Mouse (Mus musculus) cerebellum, adult 2 months (tissue): ENCODE results near the gene Acadm. TPM values are rescaled to one million over a fixed set of nuclear protein-coding genes. Genes with fewer than 3 reads are reported as not detected.

ENCODE experiments used
- DNase-seq, 2 experiments: peaks; one replicate each; pipeline ENCODE4 v3.0.0; 2021
- H3K27ac ChIP-seq: fragments of 200-500 bp; 2 replicates; pipeline ENCODE4 v1.5.1; 2012; ENCODE audit warnings: low read length, control low read depth, inconsistent platforms; ENCODE audit not compliant: insufficient read depth
- H3K27me3 ChIP-seq: fragments of 200-500 bp; 2 replicates; pipeline ENCODE4 v1.6.1; 2012; ENCODE audit warnings: inconsistent platforms, mild to moderate bottlenecking, low read length, moderate library complexity; ENCODE audit not compliant: control insufficient read depth, insufficient read depth
- H3K4me1 ChIP-seq: fragments of 200-500 bp; 2 replicates; pipeline ENCODE4 v1.6.1; 2011; ENCODE audit warnings: low read length; ENCODE audit not compliant: control insufficient read depth, insufficient read depth
- H3K4me3 ChIP-seq: fragments of 200-500 bp; replicated peaks from 2 replicates; pipeline ENCODE3; 2011; ENCODE audit warnings: mild to moderate bottlenecking, low read depth, low read length, control low read depth; ENCODE audit not compliant: insufficient read depth
- CTCF ChIP-seq: fragments of 200-500 bp; IDR thresholded peaks from 2 replicates; pipeline ENCODE4 v1.5.1; 2011; ENCODE audit warnings: low read depth, mild to moderate bottlenecking, control low read depth, low read length, moderate library complexity, borderline replicate concordance; ENCODE audit not compliant: insufficient read depth
- POLR2A ChIP-seq: fragments of 200-500 bp; IDR thresholded peaks from 2 replicates; pipeline ENCODE4 v1.6.1; 2011; ENCODE audit warnings: low read length, control low read depth, borderline replicate concordance; ENCODE audit not compliant: insufficient read depth
- WGBS: fragments of 180-500 bp; shearing (Covaris S2); methylation state at CpG from one replicate; pipeline ENCODE4 v1.1.7; 2018; 5-methylcytosine and 5-hydroxymethylcytosine counted together
- polyA plus RNA-seq: library from polyadenylated mRNA; depleted of rRNA; stranded (reverse); fragments of >200 nt; gene quantifications from 2 replicates; pipeline ENCODE4 v1.2.3, GENCODE M21; 2012

Acadm gene
- polyA plus RNA-seq, 1 experiment: 59.4 TPM

DNA sequence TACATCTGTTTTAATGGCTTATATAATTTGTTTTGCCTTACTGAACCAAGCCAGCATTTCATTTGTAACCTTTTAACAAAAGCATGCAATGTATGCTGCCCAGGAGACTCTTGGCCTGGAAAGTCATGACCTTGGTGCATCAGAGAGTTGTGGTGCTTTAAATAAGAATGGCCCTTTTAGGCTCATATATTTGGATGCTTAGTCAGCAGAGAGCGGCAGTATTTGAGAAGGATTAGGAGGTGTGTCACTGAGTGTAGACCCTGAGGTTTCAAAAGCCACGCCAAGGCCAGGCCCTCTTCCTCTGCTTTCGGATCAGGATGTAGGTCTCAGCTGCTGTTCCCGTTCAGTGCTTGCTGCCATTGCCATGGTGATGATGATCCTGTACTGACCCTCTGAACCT is 25.0 kb upstream of the Acadm start:
- TF ChIP-seq CTCF: no peak
- no peak for TF ChIP-seq POLR2A
- Histone ChIP-seq H3K4me3 (no peak overlapping the region), H3K27me3 (no peaks in the 10 kb centered on the region), H3K27ac (no peak overlapping the region), H3K4me1 (no peaks in the 10 kb centered on the region)
- no peak for DNase-seq
- WGBS: 89% methylated on average over 4 of the region's 4 CpGs

GRCm38 (mm10) chr3:153968549-153968948 is 24.1 kb upstream of the Acadm start:
- H3K4me1 ChIP-seq: no peaks in the 10 kb centered on the region
- H3K27ac ChIP-seq: no peak overlapping the region
- H3K4me3 ChIP-seq: no peak overlapping the region
- no peaks in the 10 kb centered on the region for H3K27me3 ChIP-seq
- 35% methylated on average over 4 of the region's 4 CpGs for WGBS
- no peak for TF ChIP-seq POLR2A
- peak; percentile 50; the same call in 1 of the 2 replicates for TF ChIP-seq CTCF
- DNase-seq: peak; percentile 35 to 55

GRCm38 (mm10) chr3:153967447-153967846 is 23.0 kb upstream of the Acadm start:
- WGBS: 92% methylated on average over 5 of the region's 5 CpGs
- Histone ChIP-seq H3K27ac (no peak overlapping the region), H3K4me1 (no peaks in the 10 kb centered on the region), H3K4me3 (no peak overlapping the region), H3K27me3 (no peaks in the 10 kb centered on the region)
- TF ChIP-seq CTCF (no peak), POLR2A (no peak)
- no peak for DNase-seq

DNA sequence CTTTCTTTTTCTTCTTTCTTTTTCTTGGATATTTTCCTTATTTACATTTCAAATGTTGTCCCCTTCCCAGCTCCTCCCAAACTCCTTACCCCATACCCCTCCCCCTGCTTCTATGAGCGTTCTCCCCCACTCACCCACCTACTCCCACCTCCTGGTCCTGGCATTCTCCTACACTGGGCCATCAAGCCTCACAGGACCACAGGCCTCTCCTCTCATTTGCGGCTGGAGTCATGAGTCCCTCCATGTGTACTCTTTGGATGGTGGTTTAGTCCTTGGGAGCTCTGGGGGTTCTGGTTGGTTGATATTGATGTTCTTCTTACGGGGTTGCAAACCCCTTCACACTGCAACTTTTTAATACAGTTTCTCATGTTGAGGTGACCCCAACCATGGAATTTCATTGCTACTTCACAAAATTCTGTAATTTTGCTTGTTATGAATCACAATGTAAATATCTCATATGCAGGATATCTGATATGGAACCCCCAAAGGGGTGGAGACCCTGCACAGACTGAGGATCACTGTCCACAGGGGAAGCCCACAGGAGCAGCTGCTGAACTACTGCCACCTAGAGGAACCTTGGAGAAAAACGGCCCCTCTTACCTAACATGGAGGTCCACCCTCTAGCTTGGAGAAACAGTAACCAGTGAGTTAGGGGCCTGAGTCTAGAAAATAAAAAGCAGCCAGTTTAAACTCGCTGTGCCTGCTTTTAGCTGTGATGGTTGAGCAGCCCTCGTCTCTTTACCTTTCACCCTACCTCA is 17.4 kb upstream of the Acadm start:
- H3K27me3 ChIP-seq: no peaks in the 10 kb centered on the region
- H3K4me3 ChIP-seq: no peak overlapping the region
- peaks cover 3% of the 10 kb centered on the region for H3K4me1 ChIP-seq
- 78% methylated on average over 6 of the region's 6 CpGs for WGBS
- DNase-seq: no peak
- TF ChIP-seq CTCF (peak; percentile 48; the same call in 1 of the 2 replicates), POLR2A (no peak)
- no peak overlapping the region for H3K27ac ChIP-seq

DNA sequence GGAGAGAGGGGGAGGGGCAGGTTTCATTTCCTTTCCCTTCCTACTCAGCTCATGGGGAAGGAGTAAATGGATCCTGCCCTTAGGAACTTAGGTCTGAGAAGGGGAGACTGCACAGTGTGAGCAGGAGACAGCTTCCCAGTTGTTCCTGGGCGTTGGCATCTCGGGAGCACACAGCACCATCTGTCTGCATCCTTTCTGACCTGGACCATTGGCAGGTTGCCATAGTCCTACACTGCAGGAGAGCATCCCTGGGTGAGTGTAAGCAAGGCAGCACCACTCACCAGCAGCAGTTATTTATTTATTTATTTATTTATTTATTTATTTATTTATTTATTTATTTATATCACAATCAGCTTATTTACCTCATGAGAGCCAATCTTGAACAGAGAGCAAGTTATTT is 16.5 kb upstream of the Acadm start:
- 16% methylated on average over 2 of the region's 2 CpGs for WGBS
- H3K4me3 ChIP-seq: no peak overlapping the region
- no peak for TF ChIP-seq POLR2A
- TF ChIP-seq CTCF: no peak

GRCm38 (mm10) chr3:153959731-153960207 is 15.3 kb upstream of the Acadm start:
- Histone ChIP-seq H3K27ac (no peak overlapping the region), H3K27me3 (no peaks in the 10 kb centered on the region), H3K4me3 (no peak overlapping the region), H3K4me1 (peaks cover 3% of the 10 kb centered on the region)
- 87% methylated on average over 9 of the region's 9 CpGs for WGBS
- no peak for DNase-seq
- TF ChIP-seq CTCF (no peak), POLR2A (no peak)

More for the DNA sequence above, 16.5 kb upstream of the Acadm start:
- H3K27ac ChIP-seq: no peak overlapping the region
- H3K27me3 ChIP-seq: no peaks in the 10 kb centered on the region
- peak; percentile 27 to 42 for DNase-seq
- peaks cover 3% of the 10 kb centered on the region for H3K4me1 ChIP-seq

GRCm38 (mm10) chr3:153959035-153959730 is 14.8 kb upstream of the Acadm start:
- no peaks in the 10 kb centered on the region for H3K27me3 ChIP-seq
- TF ChIP-seq POLR2A (no peak), CTCF (peak; percentile 44; the same call in 1 of the 2 replicates)
- DNase-seq: peak in 1 of 2 experiments; percentile 26
- peaks cover 3% of the 10 kb centered on the region for H3K4me1 ChIP-seq
- H3K4me3 ChIP-seq: no peak overlapping the region
- no peak overlapping the region for H3K27ac ChIP-seq
- WGBS: 94% methylated on average over 1 of the region's 1 CpGs

GRCm38 (mm10) chr3:153957916-153958315 is 13.5 kb upstream of the Acadm start:
- TF ChIP-seq POLR2A: no peak
- TF ChIP-seq CTCF: no peak
- Histone ChIP-seq H3K27ac (no peak overlapping the region), H3K27me3 (no peaks in the 10 kb centered on the region), H3K4me3 (no peak overlapping the region), H3K4me1 (peaks cover 3% of the 10 kb centered on the region)
- WGBS: 94% methylated on average over 5 of the region's 5 CpGs
- no peak for DNase-seq
